Mouse (Mus musculus) stomach, postnatal 0 days (tissue): Measurements from ENCODE around the gene Rabgap1l.

ENCODE experiments used
- CTCF ChIP-seq: IDR thresholded peaks from 2 replicates; pipeline ENCODE4 v1.5.1; 2016; ENCODE audit warnings: antibody characterized with exemption, low read depth, mild to moderate bottlenecking, moderate library complexity
- EP300 ChIP-seq: optimal IDR thresholded peaks from 2 replicates; pipeline ENCODE3; 2016; ENCODE audit warnings: antibody characterized with exemption

- TF ChIP-seq CTCF = no peak
- no peak for TF ChIP-seq EP300
Measured at GRCm38 (mm10) chr1:160795016-160795415, 2.0 kb upstream of the Rabgap1l start.
